Mouse (Mus musculus) left cerebral cortex, adult 9 months (tissue): ENCODE measurements around the gene Pnkd.

Experiments
- DNase-seq, 2 experiments: peaks; one replicate each; pipeline ENCODE4 v3.0.0; 2022; ENCODE audit warnings: low spot score in 2 of 2

The Pnkd gene

DNA sequence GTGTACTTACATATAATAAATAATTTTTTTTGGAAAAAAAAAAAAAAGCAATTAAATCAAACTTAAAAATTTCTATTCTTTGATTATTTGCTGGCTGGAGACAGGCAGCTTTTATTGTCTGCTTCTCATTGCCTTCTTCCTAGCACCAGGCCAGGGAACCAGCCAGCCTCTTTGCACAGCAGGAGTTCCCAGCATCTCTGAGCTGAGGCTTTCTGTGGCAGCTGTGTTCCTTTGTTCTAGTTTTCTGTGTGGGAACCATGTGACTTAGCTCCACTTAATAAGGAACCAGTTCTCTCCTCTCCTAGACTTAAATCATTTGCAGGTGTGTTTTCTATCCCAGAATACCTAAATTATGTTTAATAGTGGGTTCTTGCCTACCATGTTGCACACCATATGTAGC is 72.8 kb downstream of the Pnkd start:
- DNase-seq: no peak

DNA sequence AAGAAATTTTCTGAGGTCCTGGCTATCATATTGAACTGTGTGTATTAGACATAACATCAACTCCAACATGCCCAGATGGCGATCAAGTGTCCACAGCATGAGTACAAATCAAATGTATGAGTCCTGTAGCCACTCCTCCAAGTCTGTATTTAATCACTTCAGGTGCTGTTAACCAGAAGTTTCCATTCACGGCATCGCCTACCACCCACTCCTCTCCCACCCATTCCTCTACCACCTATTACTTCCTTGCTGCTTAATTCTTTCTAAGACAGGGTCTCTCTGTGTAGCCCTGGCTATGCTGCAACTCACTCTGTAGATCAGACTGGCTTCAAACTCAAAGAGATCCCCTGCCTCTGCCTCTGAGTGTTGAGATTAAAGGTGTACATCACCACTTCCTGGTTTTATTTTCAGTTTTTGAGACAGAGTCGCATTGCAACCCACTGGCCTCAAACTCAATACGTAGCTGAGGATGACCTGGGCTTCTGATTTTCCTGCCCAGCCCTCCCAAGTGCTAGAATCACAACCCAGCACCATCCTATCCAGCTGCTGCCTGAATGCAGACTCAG is 75.3 kb downstream of the Pnkd start:
- no peak for DNase-seq

DNA sequence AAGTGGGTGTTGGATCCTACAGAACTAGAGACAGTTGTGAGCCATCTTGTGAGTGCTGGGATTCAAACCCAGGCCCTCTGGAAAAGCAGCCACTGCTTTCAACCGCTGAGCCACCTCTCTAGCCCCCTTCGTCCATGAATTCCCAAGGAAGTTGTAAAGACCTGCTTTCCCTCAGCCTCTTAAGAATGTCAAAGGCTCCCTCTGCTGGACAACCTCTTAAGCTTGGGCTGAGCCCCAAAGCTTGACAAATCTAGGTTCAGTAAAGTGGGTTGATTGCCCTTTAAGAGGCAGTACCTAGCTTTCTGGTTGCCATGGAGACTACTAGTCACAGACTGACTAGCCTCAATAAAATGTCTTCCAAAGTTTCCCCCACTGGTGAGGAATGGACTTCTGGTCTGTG is 77.1 kb downstream of the Pnkd start, which contains the start of gene Catip:
TSS of gene Catip (plus strand) at position 297 of the 400 bp plus-strand sequence.
- DNase-seq: peak; percentile 69 to 89

DNA sequence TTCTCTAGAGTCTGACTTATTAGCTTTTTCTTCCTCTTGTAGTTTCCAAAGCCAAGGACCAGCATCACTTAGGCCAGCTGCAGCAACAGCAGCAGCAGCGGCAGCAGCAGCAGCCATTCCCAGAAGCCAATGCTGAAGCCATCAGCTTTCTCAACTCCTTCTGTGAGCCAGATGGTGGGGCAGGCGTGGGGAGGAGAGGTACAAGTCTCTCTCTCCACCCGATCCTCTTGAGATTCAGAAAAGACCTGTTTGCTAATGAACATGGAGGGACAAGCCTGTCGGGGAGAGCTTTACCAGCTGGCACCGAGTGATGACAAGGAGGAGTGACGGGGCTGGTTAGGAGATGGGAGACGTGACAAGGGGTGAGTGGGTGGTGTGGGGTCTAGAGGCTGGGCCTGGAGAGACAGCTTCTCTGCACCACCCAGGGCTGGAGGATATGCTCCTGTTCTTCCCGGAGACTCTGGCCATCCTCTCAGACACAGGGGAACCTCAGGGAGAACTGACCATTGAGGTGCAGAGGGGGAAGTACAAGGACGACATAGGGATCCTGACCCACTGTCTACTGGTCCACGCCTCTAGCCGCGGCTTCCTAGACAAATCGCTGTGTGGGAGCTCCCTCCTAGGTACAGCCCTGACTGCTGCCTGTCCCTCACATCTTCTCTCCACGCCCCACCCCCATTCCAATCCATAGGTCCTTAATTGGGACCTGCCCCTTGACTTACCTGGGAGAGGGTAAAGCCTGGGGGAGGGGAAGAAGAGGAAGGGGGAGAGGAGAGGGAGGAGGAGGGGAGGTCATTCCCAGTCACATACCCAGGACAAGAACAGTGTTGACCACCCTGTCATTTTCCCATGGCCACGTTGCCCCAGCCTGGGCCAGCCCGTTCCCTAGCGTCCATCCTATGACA is 77.8 kb downstream of the Pnkd start:
- no peak for DNase-seq

DNA sequence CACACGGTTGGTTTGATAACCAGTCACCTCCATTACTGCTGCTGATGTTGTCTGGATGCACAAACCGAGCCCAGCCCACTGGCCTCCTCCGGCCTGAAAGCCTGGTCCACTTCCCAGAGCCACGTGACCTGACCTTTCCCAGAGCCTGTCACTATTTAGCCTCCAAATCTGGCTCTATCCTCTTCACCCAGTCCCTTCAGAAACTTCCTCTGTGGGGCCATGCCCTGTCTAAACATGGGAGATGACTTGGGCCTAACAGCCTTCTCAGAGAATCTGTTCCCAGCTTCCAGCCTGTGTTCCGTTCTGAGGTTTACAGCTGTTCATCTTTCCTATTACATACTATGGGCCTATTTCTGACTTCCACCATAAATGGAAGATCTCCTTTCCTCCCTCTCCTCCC is 78.7 kb downstream of the Pnkd start:
- DNase-seq: no peak

DNA sequence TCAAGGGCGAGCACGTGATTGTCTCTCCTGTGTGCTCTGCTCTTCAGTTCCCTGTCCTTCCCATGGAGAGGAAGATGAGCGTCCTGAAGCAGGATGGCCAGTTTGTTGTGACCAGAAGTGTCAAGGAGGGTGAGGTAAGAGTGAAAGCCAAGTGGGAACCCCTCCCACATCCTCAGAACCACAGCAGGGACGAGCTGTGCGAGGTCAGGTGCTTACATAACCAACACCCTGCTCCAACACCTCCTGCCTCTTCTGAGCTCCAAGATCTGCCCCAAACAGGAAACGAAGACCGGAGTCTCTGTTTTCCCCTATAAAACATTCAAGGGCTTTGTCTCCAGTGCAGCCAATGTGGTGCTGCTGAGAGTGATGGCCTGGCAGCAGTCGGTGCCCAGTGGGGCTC is 79.5 kb downstream of the Pnkd start:
- no peak for DNase-seq

DNA sequence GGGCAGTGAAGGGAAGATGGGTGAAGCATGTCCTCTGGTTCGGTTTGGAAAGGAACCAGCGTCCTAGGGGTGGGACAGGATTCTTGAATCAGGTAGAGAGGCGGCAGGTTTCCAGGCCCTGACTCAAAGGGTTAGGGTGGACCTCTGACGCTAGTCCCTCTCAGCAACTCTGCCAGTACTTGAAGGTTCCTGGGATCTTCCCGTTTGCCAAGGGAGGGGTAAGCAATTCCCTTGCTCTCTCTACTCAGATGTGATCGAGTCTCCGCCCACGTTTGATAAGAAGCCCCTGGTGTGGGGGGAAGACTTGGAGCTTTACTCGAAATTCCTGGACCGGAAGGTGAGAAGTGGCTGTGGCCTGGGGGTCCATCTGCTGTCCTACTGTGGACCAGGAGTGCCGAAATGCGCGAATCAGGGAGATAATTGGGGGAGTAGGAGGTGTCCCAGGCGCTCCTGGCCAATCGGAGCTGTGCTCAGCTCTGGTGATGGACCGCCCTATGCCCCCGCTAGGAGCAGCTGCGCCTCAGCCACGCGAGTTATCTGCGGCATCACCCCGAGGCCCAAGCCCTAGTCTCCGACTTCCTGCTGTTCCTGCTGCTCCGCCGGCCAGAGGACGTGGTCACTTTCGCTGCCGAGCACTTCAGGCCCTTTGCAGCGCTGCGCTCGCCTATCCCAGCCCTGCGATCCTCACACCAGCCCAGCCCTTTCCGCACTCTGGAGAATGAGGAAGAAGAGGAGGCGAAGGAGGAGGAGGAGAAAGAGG is 83.3 kb downstream of the Pnkd start:
- no peak for DNase-seq

DNA sequence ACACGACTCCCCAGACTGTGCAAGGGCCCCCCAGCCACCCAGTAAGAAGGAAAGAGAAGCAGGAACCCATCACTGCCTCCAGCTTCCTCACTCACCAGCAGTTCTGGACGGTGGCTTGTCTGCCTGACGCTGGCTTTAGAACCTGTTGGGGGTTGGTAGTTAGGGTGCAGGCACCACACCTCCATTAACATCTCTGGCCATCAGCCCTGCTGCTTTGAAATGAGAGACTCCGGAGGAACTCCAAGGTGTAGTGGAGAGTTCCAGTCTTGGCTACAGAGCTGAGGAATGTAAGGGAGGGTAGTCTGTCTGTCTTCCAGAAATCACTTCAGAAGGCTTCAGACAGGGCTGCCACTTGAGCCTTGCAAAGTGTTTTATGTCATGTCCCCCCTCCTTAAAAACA is 85.3 kb downstream of the Pnkd start:
- DNase-seq: no peak

DNA sequence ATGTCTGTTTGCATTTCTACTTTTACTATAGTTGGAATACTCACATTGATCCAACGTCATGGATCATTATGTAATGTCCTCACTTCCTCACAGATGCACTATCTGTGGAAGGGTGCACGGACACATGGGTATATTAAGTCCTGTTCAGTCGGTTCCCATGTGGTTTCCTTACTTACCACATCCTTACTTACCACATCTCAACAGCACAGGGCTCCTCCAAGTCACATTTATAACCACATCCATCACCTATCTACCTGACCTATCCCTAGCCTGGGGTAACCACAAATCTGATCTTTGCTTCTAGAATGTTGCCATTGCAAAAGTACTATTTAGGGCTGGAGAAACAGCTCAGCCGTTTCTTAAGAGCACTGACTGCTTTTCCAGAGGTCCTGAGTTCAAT is 88.6 kb downstream of the Pnkd start:
- no peak for DNase-seq

DNA sequence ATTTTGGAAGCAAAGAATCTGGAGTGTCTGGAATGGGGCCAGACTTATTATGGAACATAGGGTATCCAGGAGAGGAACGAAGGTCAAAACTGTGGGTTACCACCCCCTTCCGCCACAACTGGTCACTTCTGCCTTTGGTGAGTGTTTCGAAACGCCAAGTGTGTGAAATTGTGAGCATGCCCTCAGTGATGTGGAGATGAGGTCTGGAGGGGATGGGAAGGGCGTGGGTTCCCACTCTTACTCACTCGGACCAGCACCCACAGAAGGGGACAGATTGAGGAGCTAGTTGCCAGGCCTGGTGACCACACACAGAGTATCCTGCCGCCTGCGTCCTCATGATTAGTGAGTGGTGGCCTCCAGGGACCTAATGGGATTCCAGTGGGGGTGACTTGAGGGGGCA is 90.2 kb downstream of the Pnkd start, which contains the start of gene Slc11a1:
TSS of gene Slc11a1 (plus strand) at position 216 of the 400 bp plus-strand sequence.
- DNase-seq: no peak

DNA sequence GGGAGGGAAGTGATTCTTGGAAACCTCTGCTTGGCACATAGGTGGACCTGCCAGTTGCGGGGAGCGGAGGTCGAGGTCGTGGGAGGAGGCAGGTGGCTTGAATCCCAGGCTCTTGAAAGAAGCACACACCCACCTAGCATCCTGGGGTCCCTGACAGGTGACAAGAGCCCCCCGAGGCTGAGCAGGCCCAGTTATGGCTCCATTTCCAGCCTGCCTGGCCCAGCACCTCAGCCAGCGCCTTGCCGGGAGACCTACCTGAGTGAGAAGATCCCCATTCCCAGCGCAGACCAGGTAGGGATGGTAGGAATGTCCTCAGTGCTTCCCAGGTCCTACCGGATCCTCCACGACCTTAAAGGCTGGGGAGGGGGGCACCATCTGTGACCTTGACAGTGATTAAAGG is 90.8 kb downstream of the Pnkd start:
- no peak for DNase-seq

DNA sequence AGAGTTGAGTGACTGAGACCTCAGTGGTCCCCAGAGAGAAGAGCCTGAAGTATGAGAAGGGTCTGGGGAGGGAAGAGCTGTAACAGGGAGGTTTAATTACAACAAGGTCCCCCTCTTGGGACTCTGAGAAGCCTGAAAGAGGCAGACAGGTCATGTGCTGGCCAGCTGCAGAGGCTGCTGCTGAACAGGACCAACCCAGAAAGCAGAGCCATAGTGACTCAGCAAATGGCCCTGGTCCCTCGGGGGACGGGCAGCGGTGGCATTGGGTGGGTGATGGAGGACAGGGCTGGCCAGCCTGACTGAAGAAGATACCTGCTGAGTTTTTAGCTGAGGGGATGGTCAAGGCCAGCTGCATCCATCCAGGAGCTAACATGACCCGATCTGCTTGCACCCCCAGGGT is 91.7 kb downstream of the Pnkd start:
- DNase-seq: no peak

DNA sequence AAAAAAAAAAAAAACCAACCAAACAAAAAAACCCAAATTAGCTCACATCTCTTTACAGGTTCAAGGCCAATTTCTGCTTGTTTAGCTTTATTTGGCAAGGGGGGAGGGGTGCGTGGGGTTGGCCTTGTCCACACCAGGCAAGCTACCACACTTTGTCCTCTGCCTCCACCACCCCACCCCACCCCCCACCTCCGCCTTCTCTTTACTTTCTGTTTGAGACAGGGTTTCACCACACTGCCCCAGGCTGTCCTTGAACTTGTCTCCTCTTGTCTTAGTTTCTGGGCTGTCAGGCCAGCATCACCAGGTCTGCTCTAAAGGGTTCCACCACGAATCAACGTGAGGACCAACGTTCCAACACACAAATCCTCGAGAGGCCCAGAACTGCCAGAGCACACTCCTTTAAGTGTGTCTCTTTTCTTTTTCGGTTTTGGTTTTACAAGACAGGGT is 94.4 kb downstream of the Pnkd start:
- DNase-seq: no peak

DNA sequence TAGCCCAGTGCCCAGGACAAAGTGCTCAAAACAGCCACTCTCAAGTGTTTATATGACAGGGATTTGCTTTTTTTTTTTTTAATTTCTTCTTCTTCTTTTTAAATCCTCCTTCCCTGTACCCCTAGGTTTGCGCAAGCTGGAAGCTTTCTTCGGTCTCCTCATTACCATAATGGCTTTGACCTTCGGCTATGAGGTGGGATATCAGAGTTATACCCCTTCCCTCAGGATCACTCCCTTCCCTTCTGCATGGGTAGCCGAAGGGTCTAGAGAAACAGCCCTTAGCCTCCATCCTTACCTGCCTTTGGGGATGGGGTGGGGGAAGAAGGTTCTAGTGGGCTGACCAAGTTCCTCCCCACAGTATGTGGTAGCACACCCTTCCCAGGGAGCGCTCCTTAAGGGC is 95.8 kb downstream of the Pnkd start:
- DNase-seq: no peak

DNA sequence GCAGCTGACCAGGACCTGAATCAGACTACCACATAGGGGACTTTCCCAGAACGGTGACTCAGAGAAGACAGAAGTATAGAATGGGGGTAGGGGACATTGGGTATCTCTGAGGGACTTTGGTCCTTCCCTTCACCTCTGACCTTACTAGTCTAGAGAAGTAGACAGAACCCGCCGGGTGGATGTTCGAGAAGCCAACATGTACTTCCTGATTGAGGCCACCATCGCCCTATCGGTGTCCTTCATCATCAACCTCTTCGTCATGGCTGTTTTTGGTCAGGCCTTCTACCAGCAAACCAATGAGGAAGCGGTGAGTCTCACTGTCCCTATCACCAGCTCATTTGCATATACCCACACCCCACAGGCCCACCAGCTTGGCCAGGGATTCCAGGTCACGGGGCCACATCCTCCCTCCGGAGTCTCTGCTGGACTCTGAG is 96.9 kb downstream of the Pnkd start:
- DNase-seq: no peak

DNA sequence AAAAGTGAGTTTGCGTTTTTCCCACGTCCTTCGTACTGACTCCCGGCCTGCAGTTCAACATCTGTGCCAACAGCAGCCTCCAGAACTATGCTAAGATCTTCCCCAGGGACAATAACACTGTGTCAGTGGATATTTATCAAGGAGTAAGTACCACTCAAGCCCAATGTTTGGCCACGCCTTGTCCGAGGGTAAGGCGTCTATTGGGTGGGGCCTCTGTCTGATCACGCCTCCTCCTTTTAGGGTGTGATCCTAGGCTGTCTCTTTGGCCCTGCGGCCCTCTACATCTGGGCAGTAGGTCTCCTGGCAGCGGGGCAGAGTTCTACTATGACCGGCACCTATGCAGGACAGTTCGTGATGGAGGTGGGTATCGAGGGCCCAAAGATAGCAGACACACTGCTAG is 98.7 kb downstream of the Pnkd start:
- DNase-seq: no peak

DNA sequence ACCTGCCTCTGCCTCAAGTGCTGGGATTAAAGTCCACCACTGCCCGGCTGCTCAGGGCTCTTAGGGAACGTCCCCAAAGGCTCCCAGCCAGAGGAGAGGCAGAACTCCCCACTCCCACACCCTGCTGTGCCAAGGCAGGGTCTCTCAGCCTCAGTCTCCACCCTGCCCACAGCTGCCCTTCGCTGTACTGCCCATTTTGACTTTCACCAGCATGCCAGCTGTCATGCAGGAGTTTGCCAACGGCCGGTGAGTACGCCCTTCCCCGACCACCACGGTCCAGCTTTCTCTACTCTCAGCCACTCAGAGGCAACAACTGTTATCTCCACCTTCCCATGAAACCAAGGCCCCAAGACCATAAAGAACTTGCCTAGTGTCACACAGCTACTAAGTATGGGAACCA is 99.8 kb downstream of the Pnkd start:
- no peak for DNase-seq

DNA sequence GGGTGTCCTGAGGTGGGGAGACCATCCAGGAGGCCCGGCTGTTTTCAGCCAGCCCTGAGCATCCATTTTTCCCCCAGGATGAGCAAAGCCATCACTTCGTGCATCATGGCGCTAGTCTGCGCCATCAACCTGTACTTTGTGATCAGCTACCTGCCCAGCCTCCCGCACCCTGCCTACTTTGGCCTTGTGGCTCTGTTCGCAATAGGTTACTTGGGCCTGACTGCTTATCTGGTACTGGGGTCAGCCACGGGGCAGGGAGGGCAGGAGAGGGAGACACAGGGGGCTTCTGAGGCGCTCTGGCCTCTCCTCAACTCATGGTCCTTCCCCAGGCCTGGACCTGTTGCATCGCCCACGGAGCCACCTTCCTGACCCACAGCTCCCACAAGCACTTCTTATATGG is 100.3 kb downstream of the Pnkd start:
- no peak for DNase-seq

DNA sequence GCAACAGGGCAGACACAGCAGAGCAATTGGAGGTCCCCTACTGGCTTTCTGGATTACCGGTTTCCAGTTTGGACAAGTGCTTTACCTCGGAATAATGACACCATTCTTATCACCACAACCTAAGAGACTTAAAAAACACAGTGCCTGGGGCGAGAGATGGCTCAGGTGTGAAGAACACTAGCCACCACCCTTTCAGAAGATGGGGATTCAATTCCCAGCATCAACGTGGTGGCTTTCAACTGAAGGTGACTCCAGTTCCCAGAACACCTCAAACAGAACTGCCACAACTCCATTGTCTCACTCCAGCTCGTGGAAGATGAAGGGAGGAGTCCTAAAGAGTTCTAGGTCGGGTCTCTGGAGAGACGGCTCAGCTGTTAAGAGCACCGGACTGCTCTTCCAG is 100.8 kb downstream of the Pnkd start:
- no peak for DNase-seq

DNA sequence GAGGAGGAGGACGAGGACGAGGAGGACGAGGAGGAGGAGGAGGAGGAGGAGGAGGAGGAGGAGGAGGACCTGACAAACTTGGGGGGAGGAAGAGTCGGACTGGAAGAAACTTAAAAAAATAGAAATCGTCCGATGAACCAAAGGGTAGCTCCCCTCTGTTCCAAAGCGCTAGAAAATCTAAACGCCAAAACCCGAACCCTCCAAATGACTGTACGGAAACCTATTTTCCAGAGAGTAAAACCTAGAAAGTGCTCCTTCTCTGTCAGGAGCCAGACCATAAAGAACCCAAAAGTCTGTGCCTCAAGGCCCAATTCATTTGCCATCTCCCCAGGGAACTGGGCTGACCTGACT is 101.6 kb downstream of the Pnkd start:
- no peak for DNase-seq

DNA sequence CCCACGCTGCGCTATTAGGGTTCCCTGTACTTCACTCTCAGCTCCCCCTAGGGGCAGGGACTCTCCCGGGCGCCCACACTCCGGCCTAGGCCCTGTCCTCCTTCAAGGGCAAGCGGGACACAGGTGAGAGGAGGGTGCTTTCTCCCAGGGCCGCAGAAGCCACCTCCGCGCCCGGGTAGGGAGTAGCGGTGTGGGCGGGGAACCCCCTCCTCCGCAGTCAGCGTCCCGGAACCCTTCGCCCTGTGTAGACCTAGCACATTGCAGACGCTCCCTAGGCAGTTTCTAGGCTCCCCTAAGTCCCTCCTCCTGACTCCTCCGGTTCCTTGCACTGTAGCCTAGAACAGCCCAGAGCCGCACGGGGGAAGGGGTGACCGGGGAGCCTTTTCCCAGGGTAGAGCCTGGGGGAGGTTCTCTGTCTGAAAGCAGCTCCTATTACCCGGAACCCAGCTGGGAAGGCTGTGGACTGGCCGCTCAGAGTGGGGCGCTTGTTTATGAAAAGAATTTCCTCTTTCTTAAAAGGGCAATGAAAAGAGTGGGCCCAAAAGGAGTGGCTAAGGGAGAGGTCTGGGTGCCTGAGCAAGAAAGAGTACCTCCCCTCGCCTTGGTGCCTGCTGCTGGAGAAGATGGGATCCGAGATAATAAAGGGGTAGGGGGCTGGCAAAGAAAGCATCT is 102.1 kb downstream of the Pnkd start:
- DNase-seq: peak; percentile 87 to 95

DNA sequence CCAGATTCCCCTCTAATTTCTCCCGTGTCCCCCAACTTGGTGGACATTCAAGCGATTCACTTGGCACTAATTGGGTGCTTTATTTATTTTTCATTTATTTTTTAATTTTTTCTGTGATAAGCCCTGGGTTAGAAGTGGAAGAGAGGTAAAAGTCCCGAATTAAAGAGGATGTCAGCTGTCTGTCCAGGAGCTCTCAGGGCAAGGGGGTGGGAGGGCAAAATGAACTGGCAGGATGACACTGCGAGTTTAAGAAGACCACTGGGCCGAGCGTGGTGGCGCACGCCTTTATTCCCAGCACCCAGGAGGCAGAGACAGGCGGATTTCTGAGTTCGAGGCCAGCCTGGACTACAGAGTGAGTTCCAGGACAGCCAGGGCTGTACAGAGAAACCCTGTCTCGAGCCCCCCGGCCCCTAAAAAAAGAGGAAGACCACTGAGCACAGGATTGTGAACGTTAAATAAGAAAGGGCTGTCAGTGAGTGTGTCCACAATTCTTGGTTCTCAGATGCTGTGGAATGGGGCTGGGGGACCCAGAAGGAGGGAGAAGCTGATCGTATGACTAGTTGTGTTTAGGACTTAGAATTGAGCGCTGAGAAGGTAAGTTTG is 102.8 kb downstream of the Pnkd start:
- no peak for DNase-seq
